Mouse (Mus musculus): ENCODE results near the gene Ankrd31.
"Not testable (repeated sequence)": the region's sequence is repeated elsewhere in the genome, so short reads cannot be mapped to it uniquely, and the experiment has no call there.

The Ankrd31 gene

DNA sequence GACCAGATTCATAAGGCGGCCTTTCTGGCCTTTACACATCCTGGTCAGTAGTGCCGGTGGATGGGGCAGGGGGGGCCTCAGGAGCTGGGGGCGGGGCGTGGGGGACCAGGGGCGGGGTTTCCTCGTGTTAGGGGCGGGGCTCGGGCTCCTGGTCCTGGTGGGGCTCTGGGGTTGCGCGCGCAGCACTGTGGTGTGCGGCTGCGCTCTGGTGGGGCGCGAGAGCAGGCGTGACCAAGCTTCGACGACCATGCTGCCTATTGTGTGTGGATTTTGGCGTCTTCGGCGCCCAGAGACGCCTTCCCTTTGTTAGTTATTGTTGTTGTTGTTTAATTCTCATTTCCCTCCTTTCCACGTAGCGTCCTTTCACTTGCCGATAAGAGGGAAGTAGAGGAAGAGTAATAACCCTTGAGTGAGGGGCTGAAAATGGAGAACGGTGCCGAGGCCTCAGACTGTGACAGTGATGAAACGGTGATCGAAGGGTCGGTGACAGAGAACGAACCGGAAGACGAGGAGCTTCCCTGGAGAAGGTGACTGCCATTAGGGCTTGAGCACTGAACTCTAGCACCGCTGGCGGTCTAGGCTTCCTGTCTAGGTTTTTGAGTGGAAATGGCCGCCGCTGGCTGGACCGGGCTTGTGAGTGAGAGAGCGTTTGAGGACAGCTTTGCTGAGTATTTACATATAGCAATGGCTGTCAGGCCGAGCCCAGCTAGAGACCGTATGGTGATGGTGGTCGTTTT is at the start of gene Ankrd31:
Gene Ankrd31, plus strand, starts transcription at position 164 of the 737 bp plus-strand sequence.
- in situ Hi-C loops (cut with MboI, MseI), result no loop called here

DNA sequence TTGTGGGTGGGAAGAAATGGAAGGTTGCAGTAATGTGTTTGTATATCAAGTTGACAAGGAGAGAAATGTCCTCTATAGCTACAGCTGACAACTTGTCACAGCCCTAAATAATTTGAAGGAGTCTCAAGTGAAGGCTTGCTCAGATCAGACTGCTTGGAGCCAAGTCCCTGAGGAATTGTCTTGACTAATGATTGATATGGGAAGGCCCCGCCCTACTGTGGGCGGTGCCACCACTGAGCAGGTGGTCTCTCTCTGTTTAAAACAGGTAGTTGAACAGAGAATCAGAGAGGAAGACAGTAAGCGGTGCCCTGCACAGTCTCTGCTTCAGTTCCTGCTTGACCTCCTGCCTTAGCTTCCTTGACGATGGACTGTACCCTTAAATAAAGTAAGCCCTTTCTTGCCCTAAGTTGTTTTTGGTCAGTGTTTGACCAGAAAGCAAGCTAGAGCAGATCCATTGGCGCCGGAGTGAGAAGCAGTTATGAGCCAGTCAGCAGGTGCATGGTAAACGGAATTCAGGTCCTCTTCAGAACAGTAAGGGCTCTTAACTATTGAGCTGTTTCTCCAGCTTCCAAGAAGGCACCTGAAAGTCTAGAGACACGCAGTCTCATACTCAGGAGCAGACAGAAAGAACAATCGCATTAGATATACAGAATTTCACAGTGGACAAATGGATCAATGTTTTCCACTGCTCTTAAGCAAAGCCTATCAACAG is 45.3 kb upstream of the Ankrd31 start:
- in situ Hi-C loops (cut with MboI, MseI), result no loop called here

DNA sequence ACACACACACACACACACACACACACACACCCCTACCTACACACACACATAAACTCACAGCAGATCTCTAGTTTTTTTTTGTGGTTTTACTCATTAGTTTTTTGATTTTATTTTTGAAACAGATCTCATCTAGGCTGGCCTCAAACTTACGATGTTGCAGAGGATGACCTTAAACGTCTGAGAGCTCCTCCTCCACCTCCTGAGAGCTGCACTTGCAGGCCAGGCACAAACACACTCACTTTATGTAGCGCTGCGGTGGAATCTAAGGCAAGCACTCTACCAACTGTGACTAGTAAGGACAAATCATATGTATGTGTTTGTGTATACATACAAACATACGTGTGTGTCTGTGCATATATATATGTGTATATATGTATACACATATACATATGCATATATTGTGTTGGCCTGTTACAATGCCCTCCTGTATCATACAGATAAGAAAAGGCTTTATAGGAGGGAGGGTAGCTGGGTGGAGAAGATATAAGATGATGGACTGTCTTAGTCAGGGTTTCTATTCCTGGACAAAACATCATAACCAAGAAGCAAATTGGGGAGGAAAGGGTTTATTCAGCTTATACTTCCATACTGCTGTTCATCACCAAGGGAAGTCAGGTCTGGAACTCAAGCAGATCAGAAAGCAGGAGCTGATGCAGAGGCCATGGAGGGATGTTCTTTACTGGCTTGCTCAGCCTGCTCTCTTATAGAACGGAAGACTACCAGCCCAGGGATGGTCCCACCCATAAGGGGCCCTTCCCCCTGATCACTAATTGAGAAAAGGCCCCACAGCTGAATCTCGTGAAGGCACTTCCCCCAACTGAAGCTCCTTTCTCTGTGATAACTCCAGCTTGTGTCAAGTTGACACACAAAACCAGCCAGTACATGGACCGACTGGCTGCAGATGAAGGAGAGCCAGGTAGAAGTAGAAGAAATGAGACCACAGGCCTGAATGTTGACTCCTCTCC is 38.5 kb upstream of the Ankrd31 start:
- in situ Hi-C loops (cut with MboI, MseI), result no loop called here

DNA sequence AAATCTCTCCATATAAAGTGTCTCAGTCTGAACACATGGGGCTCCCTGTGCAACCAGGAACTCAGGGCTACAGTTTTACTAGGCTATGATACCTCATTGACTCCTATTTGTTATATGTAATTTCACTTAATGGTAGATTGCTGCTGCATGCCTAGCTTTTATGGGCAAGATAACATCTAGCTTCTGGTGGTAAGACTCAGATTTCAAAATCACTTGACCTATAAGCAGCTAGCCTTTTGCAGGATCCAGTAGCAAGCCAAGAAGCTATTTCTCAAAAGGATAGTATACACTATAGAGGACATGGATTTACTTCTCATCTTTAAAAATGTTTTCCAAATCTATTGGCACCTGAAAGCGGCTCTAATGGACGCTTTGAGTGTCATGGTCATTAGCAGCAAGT is 31.8 kb upstream of the Ankrd31 start:
- in situ Hi-C loops (cut with MboI, MseI), result no loop called here

DNA sequence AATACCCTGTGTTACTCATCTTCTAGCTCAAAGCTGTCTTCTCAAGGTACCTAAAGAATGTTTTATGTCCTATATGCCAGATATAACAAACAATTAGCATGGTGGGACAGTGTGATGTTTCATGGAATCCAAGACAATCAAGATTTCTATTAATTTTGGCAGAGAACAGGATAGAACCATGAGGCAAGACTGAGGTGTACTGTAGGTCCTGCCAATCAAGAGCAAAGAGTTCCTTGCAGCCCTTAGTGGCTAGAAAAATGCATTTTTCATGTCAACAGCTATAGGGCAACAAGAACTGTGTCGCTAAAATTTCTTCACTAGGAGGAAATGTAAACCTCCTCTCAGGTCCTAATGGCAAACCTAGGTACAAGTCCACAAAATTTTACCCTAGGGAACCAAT is 30.3 kb upstream of the Ankrd31 start:
- in situ Hi-C loops (cut with MboI, MseI), result no loop called here

DNA sequence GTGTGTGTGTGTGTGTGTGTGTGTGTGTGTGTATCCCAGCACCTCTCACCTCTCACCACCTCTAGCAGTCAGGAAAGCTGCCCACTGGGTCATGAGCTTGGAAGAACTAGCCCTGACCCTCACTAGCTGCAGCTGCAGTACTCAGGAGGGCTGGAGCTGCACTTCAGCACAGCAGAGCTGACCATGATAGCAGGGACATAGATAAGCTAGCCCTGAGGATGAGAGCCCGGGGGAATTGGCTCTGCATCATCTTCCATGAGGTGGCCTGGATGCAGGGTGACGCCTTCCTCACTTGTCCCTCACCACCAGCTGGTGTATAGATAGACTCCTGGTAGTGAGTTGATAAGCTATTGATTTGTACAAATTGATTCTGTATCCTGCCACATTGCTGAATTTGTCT is 28.1 kb upstream of the Ankrd31 start:
- in situ Hi-C loops (cut with MboI, MseI), result no loop called here

DNA sequence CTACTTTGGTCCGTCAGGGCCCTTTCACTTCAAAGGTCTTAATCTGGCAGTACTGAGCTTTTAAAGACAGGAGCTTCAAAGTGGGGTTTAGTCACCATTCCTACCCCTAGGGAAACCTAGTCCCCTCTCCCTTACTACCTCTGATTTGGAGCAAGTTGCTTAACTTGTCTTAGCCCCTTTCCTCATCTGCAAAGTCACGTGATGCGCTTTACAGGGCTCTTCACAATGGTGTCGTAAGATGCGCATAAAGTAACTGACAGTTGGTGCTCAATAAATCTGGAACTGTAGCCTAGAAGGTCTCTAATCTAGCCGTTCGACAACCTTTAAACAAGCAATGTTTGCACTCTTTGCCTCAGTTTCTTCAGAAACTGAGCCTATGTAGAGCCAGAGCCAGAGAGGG is 19.8 kb upstream of the Ankrd31 start:
- in situ Hi-C loops (cut with MboI, MseI), result no loop called here

DNA sequence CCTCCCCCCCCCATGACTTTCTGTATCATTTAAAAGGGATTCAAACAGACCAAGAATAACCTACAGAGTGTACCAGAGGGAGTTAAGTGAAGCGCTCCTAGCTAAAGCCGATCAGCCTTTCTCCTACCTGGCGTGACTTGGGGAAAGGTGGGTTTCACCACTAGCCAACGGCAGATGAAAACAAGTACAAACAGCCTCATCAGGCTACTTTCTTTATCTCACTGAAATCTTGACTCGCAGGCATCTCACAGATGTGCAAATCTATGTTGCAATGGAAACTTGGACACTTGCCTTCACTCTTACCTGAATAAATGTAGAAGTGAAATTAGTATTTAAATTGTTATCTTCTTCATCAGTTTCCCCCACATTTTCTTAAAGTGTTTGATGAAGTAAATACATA is 18.9 kb upstream of the Ankrd31 start:
- in situ Hi-C loops (cut with MboI, MseI), result no loop called here

DNA sequence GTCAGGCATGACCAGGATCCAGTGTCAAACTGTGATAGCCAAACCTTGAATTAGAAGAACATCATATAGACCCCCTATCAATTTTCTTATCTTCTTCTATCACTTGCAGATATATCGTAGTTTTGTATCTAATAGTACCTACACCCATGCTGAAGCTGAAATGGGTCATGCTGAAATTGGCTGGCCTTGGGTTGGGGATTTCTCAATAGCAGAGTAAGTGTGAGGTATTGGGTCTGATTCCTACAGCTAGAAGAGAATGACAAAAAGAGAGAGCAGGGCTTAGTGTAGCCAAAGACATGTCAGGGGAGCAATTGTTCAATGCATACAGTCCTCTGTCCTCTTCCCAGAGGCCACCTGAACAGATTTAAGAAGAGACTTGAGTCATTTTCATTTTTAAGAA is 18.0 kb upstream of the Ankrd31 start:
- in situ Hi-C loops (cut with MboI, MseI), result no loop called here

DNA sequence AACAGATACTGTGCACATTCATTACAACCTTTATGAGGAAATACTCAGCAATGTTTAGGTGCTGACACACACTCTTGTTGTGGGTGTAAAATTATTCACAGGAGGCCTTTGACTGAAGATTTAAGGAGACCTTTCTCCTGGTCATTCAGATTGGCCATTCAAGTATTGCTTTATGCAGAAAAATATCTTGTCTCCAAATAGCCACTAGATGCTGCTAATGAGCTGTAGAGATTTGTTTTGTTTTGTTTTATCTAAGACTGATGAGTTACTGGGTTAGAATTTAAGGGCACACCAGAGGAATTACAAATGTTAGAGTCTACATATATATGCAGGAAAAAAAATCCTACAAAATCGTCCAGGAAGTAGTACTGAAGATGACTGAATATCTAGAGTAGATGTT is 12.9 kb upstream of the Ankrd31 start:
- in situ Hi-C loops (cut with MboI, MseI), result no loop called here

DNA sequence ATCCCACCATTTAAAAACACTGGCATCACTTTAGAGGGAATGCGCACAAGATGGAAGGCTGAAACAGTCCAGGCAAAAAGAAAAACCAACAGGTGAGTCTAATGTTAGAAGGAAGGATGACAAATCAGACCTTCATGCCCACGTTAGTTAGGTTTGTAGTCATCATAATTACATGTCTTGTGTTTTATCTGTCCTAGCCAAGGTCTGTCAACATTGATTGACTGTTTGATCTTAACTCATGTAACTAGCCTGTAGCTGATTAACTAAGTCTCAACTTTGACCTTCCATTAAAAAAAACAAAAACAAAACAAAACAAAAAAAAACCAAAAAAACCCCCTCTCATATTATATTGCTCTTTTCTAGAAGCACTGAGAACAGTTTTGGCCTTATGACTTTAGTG is 7.9 kb upstream of the Ankrd31 start:
- in situ Hi-C loops (cut with MboI, MseI), result no loop called here

DNA sequence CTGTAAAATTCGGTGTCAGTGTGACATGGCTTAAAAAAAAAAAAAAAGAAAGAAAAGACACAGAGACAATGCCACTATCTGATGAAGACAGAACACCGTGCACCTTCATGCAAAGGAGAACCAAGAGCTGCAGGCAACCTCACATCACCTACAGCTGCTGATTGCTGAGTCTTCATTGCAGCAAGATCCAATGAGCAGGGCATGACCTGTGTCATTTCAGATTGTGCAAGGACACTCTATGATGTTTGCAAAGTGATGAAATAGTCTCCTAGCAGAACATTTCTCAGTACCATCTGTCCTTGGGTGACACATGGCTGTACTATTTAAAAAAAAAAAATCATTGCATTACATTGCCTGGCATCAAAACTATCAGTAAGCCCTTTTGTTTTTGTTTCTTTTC is 5.2 kb upstream of the Ankrd31 start:
- in situ Hi-C loops (cut with MboI, MseI), result no loop called here

DNA sequence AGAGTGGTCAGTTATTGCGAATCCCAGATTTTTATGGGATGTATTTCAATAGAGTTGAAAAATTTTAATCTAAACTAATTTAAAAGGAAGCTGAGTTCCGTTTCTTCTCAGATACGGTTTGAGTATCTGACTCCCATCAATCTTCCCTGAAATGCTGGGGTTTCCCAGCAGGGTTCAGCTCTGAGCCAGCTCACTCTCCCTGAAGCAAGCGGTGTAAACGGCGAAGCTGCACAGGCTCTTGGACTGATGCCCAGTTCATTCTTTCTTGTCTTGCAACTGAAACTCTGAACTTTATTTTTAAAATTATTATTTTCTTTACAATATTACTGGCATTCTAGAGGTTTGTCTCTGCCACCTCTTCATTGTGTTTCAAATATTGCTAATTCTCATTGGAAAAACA is 2.0 kb upstream of the Ankrd31 start:
- in situ Hi-C loops (cut with MboI, MseI), result no loop called here

DNA sequence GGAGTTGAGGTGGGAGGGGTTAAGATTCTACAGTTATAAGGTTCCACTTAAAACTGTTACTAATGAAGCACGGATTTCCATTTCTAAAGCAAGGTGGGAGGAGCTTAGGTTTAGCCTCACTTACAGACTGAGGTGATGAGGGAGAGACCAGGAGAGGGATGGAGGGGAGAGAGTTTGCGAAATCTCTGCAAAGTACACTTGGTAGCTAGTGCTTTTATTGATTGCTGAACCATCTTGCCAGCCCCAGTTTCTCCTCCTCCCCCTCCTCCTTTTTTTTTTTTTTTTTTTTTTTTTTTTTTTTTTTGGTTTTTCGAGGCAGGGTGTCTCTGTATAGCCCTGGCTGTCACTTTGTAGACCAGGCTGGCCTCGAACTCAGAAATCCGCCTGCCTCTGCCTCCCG is 1.8 kb downstream of the Ankrd31 start:
- in situ Hi-C loops (cut with MboI, MseI), result no loop called here

DNA sequence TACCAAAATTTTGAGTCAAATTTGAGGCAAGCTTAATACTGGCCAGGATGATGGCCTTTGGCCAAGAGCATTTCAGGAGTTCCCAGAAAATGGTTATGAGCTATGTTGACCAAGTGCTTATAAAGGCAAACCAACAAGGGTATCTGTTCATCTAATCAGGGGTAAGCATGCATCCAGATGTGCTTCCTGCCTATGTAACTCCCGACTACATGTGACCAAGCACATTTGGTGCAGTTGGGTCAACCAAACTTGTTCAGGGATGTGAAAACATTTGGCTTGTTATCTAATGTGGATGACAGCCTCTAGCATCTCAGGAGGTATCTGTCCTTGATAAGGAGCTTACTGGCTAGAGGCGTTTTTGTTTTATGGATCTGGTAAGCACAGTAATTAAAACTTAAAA is 12.8 kb downstream of the Ankrd31 start:
- in situ Hi-C loops (cut with MboI, MseI), result no loop called here

DNA sequence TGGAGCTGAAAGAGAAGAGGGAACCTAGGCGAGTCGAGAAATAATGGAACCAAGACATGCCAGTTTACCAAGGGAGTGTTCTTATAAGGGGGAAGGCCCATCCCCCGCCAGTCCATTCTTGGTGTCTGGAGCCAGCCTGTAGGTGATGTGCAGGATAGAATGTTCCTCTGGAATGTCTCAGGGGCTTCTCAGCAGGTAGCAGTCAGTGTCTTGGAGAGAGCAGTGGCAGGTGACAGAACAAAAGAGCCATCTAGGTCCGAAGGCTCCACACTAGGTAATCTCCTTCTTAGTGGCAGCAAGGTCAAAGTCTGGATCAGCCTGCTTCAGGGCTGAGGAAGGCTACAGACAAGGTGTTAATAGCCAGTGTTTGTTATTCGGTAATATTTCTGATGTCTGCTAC is 38.0 kb downstream of the Ankrd31 start:
- in situ Hi-C loops (cut with MboI, MseI), result not testable (repeated sequence)

DNA sequence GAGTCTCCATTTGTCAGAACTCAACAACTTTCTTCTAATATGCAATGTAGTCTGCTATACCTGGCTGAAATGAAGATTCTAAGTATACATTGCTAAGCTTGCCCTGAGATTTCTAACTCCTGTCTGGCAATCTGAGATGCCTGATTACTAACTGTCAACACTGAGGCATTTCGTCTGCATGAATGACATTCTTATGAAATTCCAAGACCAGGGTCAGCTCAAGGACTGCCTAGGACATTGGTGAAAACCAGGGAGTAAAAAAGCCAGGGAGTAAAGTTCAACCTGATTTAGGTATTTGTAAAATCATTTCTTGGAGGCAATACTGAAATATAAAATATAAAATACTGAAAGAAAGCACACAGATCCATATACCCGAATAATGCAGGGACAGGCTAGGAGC is 45.4 kb downstream of the Ankrd31 start:
- in situ Hi-C loops (cut with MboI, MseI), result no loop called here

DNA sequence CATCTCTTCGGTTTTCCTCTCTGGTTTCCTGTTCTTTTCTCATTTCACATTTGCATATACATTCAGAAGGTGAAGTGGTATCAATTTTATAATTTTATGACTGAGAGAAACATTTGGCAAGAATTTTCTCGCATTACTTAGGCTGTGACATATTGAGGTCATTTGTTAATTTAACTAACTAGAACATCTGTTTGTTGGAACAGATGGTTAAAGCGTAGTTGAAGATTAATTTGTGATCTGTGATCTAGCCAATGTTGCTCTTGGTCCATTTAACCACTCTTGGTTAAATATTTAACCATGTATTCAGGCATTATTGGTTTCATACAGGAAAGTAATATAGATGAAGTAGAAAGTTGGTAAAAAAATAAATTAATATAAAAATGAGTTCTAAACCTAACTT is 47.2 kb downstream of the Ankrd31 start:
- in situ Hi-C loops (cut with MboI, MseI), result no loop called here

DNA sequence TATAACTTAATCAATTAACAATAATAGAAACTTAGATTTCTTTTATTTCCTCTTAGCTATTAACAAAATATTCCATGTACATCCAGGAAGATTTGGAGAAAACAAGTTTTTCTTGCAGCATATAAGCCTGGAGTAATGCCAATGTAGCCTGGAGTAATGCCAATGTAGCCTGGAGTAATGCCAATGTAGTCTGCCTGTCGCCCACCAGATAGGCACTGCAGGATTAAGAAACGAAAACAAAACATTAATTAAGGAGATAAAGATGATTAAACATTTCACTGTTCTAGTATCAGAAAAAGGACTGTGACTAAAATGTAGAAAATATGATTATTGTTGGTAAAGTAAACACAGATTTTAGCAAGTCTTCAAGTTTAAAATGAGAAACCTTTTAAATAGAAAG is 49.4 kb downstream of the Ankrd31 start:
- in situ Hi-C loops (cut with MboI, MseI), result no loop called here

DNA sequence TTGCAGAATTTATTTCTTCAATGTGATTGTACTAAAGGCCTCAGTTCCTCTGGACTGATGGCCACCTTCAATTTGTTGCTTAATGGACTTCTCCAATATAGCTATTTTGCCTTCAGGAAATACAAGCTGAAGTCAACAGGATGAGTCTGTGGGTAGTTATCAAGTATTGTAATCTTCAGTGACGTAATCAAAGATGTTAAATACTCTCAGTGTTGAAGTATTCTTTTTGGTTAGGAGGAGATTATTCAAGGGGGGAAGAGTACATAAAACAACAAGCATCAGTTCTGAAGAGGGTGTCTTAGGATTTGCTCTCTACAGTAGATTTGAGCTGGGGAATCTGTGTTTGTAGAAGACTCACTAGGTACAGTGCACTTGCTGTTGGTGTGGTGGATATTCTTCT is 101.7 kb downstream of the Ankrd31 start:
- in situ Hi-C loops (cut with MboI, MseI), result no loop called here

DNA sequence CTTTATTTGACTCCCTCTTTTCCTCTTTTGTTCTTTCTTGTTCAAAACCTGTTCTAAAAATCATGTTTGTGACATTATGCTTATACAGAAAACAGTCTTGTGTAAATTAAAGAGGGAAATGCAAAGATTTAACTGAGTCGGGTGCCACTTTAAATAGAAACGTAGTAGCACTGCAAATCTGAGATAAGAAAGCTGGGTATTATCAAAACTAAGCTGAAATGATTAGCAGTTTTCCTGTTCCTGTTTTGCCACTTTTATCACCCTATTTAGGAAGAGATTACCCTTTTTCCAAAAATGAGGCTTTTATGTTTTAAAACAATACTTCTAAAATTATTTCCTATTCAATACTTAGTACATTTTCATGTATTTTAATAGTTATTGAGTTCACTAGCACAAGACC is 104.1 kb downstream of the Ankrd31 start:
- in situ Hi-C loops (cut with MboI, MseI), result no loop called here

DNA sequence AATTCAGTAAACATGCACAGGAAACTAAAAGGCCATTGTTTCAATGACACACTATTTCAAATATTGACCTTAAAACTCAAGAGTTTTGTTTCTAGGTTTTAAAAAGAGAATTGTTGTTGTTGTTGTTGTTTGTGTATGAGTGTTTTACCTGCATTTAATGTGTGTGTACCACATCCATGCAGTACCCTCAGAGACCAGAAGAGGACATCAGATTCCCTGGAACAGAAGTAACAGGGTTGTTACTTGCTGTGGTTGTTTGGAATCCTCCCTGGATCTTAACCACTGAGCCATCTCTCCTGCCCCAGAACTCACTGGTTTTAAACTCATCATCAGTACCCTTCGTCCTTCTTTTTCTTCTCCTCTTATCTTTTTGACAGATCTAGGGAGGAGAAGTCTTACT is 105.2 kb downstream of the Ankrd31 start:
- in situ Hi-C loops (cut with MboI, MseI), result no loop called here

Measured in T-helper 1 cell (primary cell).